Mouse (Mus musculus) kidney, adult 2 months (tissue): ENCODE measurements at regions not wholly inside any gene's neighbourhood (a gene's known extent, or its start where the extent isn't known, plus 50 kb on each side); places are given as distances from the start of the nearest gene placed in this dataset.

ENCODE experiments used
- CTCF ChIP-seq: fragments of 200-500 bp; conservative IDR thresholded peaks from 2 replicates; pipeline ENCODE4 v1.5.1; 2011; ENCODE audit warnings: low read depth, mild to moderate bottlenecking, control low read depth, low read length, moderate library complexity, mixed read lengths; ENCODE audit not compliant: insufficient read depth, insufficient read length
- POLR2A ChIP-seq: fragments of 200-500 bp; IDR thresholded peaks from one replicate; pipeline ENCODE4 v1.6.1; 2011; ENCODE audit warnings: low read depth, low read length, control low read depth

- TF ChIP-seq CTCF (no peak), POLR2A (no peak)
Observed at GRCm38 (mm10) chr6:143590231-143590630, 423.2 kb downstream of the Etnk1 start.
